Mouse (Mus musculus): ENCODE data around the gene Scaf8. TPM values are rescaled to one million over a fixed set of nuclear protein-coding genes. Genes with fewer than 3 reads are reported as not detected.

Gene Scaf8
- total and polyA plus RNA-seq, 2 experiments from 2014 or later = 15.8 to 56.0 TPM

DNA sequence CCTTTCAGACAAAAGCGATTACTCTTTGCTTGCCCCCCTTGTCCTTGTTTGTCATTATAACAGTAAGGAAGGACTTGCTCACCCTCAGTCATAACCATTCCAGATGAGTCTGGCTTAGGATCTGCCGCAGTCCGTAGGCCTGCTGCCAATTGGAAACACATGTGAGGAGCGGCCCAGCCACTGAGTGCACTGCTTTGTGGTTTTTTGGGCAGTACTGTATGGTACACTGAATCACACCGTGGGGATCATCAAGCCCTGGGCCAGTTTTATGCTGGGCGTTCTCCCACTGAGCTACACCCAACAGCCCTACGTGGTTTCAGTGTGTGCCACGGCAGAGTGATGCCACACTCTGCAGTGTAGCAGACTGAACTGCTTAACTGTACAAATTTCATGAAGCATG, 85.6 kb downstream of the Scaf8 start:
- no peaks in the 10 kb centered on the region for H3K9me3 ChIP-seq (ENCODE audit: low read length)
- peaks cover 20% of the 10 kb centered on the region for H3K36me3 ChIP-seq (ENCODE audit: insufficient read depth, low read length)
- 87% methylated on average over 8 of the region's 8 CpGs for WGBS
- ATAC-seq (ENCODE audit: low FRiP score) (no peak), DNase-seq (ENCODE audit: low spot score) (no peak)
- no peak overlapping the region for H3K4me2 ChIP-seq (ENCODE audit: low read depth, low read length, poor library complexity, severe bottlenecking)
- H3K27me3 ChIP-seq (ENCODE audit: insufficient read depth, low read length) = no peaks in the 10 kb centered on the region
- TF ChIP-seq CTCF (IDR thresholded peaks at IDR 0.05) = no peak
- H3K4me3 ChIP-seq (ENCODE audit: low read depth, low read length) = no peak overlapping the region
- H3K9ac ChIP-seq (replicated peaks; ENCODE audit: low read length, poor library complexity, severe bottlenecking) = no peak overlapping the region
- no peaks in the 10 kb centered on the region for H3K4me1 ChIP-seq (ENCODE audit: insufficient read depth, low read length)
- no peak overlapping the region for H3K27ac ChIP-seq (ENCODE audit: low read depth, low read length)

DNA sequence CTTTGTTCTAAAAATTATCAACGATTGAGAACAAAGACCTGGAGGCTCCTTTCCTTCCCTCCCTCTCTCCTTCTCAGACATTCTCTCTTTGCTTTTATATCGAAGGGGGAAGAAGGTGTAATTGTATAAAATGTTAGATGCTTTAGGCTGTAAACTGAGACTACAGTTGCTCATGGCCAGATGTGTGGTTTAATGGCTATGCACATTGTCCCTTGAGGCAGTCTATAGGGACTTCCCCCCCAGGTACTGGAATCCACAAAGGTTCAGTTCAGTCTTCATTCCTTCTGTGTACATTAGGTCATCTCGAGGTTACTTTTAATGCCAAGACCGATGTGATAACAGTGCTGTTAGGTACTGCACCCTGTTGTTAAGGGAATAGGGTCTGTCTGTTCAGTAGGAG, 89.1 kb downstream of the Scaf8 start:
- no peak overlapping the region for H3K27ac ChIP-seq (ENCODE audit: low read depth, low read length)
- H3K4me2 ChIP-seq (ENCODE audit: low read depth, low read length, poor library complexity, severe bottlenecking) = no peak overlapping the region
- no peaks in the 10 kb centered on the region for H3K4me1 ChIP-seq (ENCODE audit: insufficient read depth, low read length)
- no peak for DNase-seq (ENCODE audit: low spot score)
- no peaks in the 10 kb centered on the region for H3K9me3 ChIP-seq (ENCODE audit: low read length)
- no peaks in the 10 kb centered on the region for H3K27me3 ChIP-seq (ENCODE audit: insufficient read depth, low read length)
- 0 out of 2 replicates have a peak, but pooled peaks cover 9% of the 10 kb centered on the region for H3K36me3 ChIP-seq (ENCODE audit: insufficient read depth, low read length)
- no peak for ATAC-seq (ENCODE audit: low FRiP score)
- 86% methylated on average over 4 of the region's 4 CpGs for WGBS
- H3K4me3 ChIP-seq (ENCODE audit: low read depth, low read length) = no peak overlapping the region
- H3K9ac ChIP-seq (replicated peaks; ENCODE audit: low read length, poor library complexity, severe bottlenecking) = no peak overlapping the region
- TF ChIP-seq CTCF (IDR thresholded peaks at IDR 0.05) = no peak

DNA sequence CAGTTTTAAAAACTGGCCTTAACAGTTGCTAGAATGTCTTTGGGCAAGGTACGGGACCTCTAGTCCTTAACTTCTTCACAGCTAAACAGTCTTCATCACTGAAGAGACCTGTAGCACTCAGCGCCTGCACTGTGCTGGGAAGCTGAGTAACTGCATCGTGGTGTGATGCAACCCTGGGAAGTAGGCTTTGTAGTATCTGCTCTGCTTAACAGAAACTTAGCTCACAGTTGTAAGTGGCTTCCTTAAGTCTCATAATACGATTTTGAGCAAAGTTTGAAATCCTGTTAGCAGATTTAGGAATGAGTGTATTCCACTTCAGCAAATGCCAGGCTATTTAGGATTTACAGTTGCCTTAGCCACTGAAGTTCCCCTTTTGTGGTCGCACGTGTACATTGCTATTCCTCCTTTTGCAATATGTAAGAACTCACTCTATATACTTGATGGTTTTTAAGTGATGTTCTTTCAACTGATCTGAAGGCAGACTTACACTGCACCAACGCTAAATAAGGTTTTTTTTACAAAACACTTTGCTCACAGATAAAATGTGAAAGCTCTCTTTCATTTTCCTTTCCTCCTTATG, 90.1 kb downstream of the Scaf8 start:
- Histone ChIP-seq H3K36me3 (ENCODE audit: insufficient read depth, low read length) (0 out of 2 replicates have a peak, but pooled peaks cover 9% of the 10 kb centered on the region), H3K4me1 (ENCODE audit: insufficient read depth, low read length) (no peaks in the 10 kb centered on the region), H3K4me2 (ENCODE audit: low read depth, low read length, poor library complexity, severe bottlenecking) (no peak overlapping the region), H3K27ac (ENCODE audit: low read depth, low read length) (no peak overlapping the region), H3K4me3 (ENCODE audit: low read depth, low read length) (no peak overlapping the region), H3K9ac (replicated peaks; ENCODE audit: low read length, poor library complexity, severe bottlenecking) (no peak overlapping the region), H3K9me3 (ENCODE audit: low read length) (no peaks in the 10 kb centered on the region), H3K27me3 (ENCODE audit: insufficient read depth, low read length) (no peaks in the 10 kb centered on the region)
- no peak for TF ChIP-seq CTCF (IDR thresholded peaks at IDR 0.05)
- ATAC-seq (ENCODE audit: low FRiP score) (no peak), DNase-seq (ENCODE audit: low spot score) (no peak)
- 87% methylated on average over 7 of the region's 7 CpGs for WGBS

DNA sequence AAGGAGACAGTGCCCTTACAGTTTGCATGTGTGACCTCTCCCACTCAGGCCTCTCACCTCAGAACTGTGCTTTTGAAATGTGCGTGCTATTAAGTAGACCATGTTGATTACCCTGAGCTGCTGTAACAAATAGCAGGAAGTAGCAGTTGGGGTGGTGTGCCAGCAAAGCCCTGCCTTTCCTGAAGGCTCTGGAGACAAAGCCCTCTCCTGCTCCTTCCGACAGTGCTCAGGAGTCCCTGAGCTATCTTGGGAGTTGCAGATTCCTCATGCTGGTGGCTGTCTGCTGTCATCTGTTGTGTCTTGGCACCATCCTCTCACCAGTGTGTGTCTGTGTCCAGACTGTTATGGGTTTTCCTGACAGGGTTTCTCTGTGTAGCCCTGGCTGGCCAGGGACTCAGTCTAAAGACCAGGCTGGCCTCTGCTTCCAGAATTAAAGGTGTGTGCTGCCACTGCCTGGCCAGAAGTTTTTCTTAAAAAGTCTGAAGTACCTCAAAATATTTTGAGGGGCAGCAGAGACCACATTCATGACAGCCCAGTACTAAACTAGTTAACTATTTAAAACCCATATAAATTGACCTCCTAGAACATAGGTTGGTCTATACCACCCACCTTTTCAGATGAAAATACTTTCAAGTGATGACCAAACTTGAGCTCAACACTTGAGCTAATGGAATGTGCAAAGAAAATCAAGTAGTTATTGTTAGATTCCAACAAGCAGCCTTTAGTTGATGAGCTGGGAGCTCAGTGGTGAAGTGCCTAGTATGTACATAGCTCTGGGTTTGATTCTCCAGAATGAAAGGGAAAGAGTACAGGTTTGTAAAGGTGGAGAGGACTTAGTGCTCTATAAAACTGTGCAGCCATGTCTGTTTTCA, 92.0 kb downstream of the Scaf8 start:
- WGBS = 77% methylated on average over 2 of the region's 2 CpGs
- TF ChIP-seq CTCF (IDR thresholded peaks at IDR 0.05) = no peak
- no peak for DNase-seq (ENCODE audit: low spot score)
- Histone ChIP-seq H3K9me3 (ENCODE audit: low read length) (no peaks in the 10 kb centered on the region), H3K9ac (replicated peaks; ENCODE audit: low read length, poor library complexity, severe bottlenecking) (no peak overlapping the region), H3K27me3 (ENCODE audit: insufficient read depth, low read length) (no peaks in the 10 kb centered on the region), H3K36me3 (ENCODE audit: insufficient read depth, low read length) (peaks cover 4% of the 10 kb centered on the region; the same call in 1 of the 2 replicates), H3K27ac (ENCODE audit: low read depth, low read length) (no peak overlapping the region), H3K4me1 (ENCODE audit: insufficient read depth, low read length) (no peaks in the 10 kb centered on the region), H3K4me3 (ENCODE audit: low read depth, low read length) (no peak overlapping the region), H3K4me2 (ENCODE audit: low read depth, low read length, poor library complexity, severe bottlenecking) (no peak overlapping the region)
- ATAC-seq (ENCODE audit: low FRiP score) = no peak

DNA sequence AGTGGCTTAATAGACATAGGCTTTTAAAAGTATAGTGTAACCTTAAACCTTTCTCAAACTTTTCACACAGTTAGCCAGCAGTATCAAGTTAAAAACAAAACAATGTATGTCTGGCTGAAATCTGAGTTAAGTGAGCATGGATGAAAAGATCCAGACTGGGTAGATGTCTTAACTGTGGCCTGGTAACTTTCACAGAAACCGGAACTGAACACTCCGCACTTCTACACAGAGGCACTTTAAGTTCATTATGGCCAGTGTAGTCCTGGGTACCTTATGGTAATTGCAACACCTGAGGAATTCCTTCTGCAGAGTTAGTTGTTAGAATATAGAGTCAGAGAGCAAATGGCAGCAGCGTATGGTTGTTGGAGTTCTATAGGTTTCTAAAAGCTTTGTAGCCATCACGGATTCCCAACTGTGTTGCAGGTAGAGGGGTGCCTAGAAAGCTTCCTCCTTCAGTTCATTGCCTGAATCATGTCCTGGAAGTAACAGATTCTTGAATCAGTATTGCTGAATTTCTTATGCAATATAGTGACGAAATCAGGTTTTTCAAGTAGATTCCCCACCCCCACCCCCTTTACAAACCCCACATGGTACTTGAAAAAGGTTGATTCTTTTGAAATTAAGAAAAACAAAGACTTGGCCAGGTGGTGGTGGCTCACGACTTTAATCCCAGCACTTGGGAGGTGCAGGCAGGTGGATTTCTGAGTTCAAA, 92.9 kb downstream of the Scaf8 start:
- Histone ChIP-seq H3K4me2 (ENCODE audit: low read depth, low read length, poor library complexity, severe bottlenecking) (no peak overlapping the region), H3K9ac (replicated peaks; ENCODE audit: low read length, poor library complexity, severe bottlenecking) (no peak overlapping the region), H3K36me3 (ENCODE audit: insufficient read depth, low read length) (peaks cover 4% of the 10 kb centered on the region; the same call in 1 of the 2 replicates), H3K4me1 (ENCODE audit: insufficient read depth, low read length) (no peaks in the 10 kb centered on the region), H3K9me3 (ENCODE audit: low read length) (no peaks in the 10 kb centered on the region), H3K27ac (ENCODE audit: low read depth, low read length) (no peak overlapping the region), H3K4me3 (ENCODE audit: low read depth, low read length) (no peak overlapping the region), H3K27me3 (ENCODE audit: insufficient read depth, low read length) (no peaks in the 10 kb centered on the region)
- DNase-seq (ENCODE audit: low spot score) (no peak), ATAC-seq (ENCODE audit: low FRiP score) (no peak)
- TF ChIP-seq CTCF (IDR thresholded peaks at IDR 0.05) = no peak
- 87% methylated on average over 6 of the region's 6 CpGs for WGBS
